ENCODE assay signal across 37 mouse cellular contexts in genomic region chr16:45697996-45698395, GRCm38 (mm10). TPM values are rescaled to one million over a fixed set of nuclear protein-coding genes. Genes with fewer than 3 reads are reported as not detected.
DNase-seq lines count a peak whose midpoint lies in the region; ATAC-seq lines count a peak whose summit lies in the region.
"Had no signal": no experiment of that assay in that cellular context is flagged by ENCODE, and none has a peak within 500 bp of the region (broad histone marks: within the 10 kb centered on the region; RNA-seq: fewer than 3 reads in every experiment).

No protein-coding gene starts in this region.

- 44% methylated on average over 6 of the region's 6 CpGs for WGBS in hindbrain, embryonic 15.5 days
- 70% methylated on average over 6 of the region's 6 CpGs for WGBS in hindbrain, embryonic 11.5 days
- whole genome bisulfite sequencing in neural tube, embryonic 12.5 days, result 55% methylated on average over 6 of the region's 6 CpGs
- 43% methylated on average over 6 of the region's 6 CpGs for WGBS in neural tube, embryonic 15.5 days

- H3K27me3 ChIP-seq in hindbrain, embryonic 15.5 days, result no peaks in the 10 kb centered on the region
- H3K27me3 ChIP-seq in hindbrain, embryonic 11.5 days (ENCODE audit: control insufficient read depth, insufficient read depth, low read length), result no peaks in the 10 kb centered on the region
- H3K27me3 ChIP-seq in neural tube, embryonic 12.5 days (replicated peaks), result no peaks in the 10 kb centered on the region
- H3K27me3 ChIP-seq in neural tube, embryonic 15.5 days (replicated peaks), result no peaks in the 10 kb centered on the region
- H3K27me3 ChIP-seq: forebrain, embryonic 13.5 days; heart, embryonic 15.5 days; limb, embryonic 12.5 days; liver, embryonic 15.5 days; midbrain, embryonic 12.5 days had no signal

- no peak overlapping the region for H3K4me3 ChIP-seq in hindbrain, embryonic 15.5 days
- H3K4me3 ChIP-seq in hindbrain, embryonic 11.5 days (ENCODE audit: low read depth, low read length), result no peak overlapping the region
- no peak overlapping the region for H3K4me3 ChIP-seq in neural tube, embryonic 12.5 days
- H3K4me3 ChIP-seq in neural tube, embryonic 15.5 days (replicated peaks), result no peak overlapping the region
- H3K4me3 ChIP-seq: erythroblast, embryonic 14.5 days; forebrain, embryonic 13.5 days; heart, embryonic 10.5 days; heart, embryonic 15.5 days; left cerebral cortex, adult 2 months; limb, embryonic 12.5 days; liver, embryonic 15.5 days; midbrain, embryonic 12.5 days; myocyte had no signal

- no peak overlapping the region for H3K4me2 ChIP-seq in hindbrain, embryonic 15.5 days
- H3K4me2 ChIP-seq in hindbrain, embryonic 11.5 days (replicated peaks; ENCODE audit: low read depth, low read length), result no peak overlapping the region
- H3K4me2 ChIP-seq in neural tube, embryonic 12.5 days (replicated peaks), result no peak overlapping the region
- H3K4me2 ChIP-seq in neural tube, embryonic 15.5 days, result no peak overlapping the region
- H3K4me2 ChIP-seq: forebrain, embryonic 13.5 days; heart, embryonic 15.5 days; limb, embryonic 12.5 days; liver, embryonic 15.5 days; lung, embryonic 14.5 days; midbrain, embryonic 12.5 days had no signal

- H3K9me3 ChIP-seq in hindbrain, embryonic 15.5 days, result no peaks in the 10 kb centered on the region
- H3K9me3 ChIP-seq in hindbrain, embryonic 11.5 days (ENCODE audit: control insufficient read depth, low read length), result no peaks in the 10 kb centered on the region
- no peaks in the 10 kb centered on the region for H3K9me3 ChIP-seq in neural tube, embryonic 12.5 days
- H3K9me3 ChIP-seq in neural tube, embryonic 15.5 days (replicated peaks), result no peaks in the 10 kb centered on the region
- H3K9me3 ChIP-seq: forebrain, embryonic 13.5 days; G1E; heart, embryonic 10.5 days; heart, embryonic 15.5 days; limb, embryonic 12.5 days; liver, embryonic 15.5 days; midbrain, embryonic 12.5 days had no signal

- H3K9ac ChIP-seq in hindbrain, embryonic 15.5 days, result no peak overlapping the region
- H3K9ac ChIP-seq in hindbrain, embryonic 11.5 days (ENCODE audit: low read depth, low read length), result no peak overlapping the region
- no peak overlapping the region for H3K9ac ChIP-seq in neural tube, embryonic 12.5 days
- H3K9ac ChIP-seq in neural tube, embryonic 15.5 days (replicated peaks), result no peak overlapping the region
- H3K9ac ChIP-seq: forebrain, embryonic 13.5 days; heart, embryonic 15.5 days; limb, embryonic 12.5 days; liver, embryonic 15.5 days; lung, embryonic 14.5 days; midbrain, embryonic 12.5 days had no signal

- peak; percentile 78 for ATAC-seq in hindbrain, embryonic 15.5 days (ENCODE audit: low FRiP score, low read depth)
- ATAC-seq in hindbrain, embryonic 11.5 days (ENCODE audit: low FRiP score), result no peak
- ATAC-seq in neural tube, embryonic 12.5 days (ENCODE audit: low FRiP score, low read depth), result 0 out of 2 replicates have a peak, but pooled peaks have one; percentile 41
- ATAC-seq in neural tube, embryonic 15.5 days (ENCODE audit: low FRiP score), result peak; percentile 67; the same call in 1 of the 2 replicates
- ATAC-seq: forebrain, embryonic 13.5 days; inflammation-experienced regulatory T-cells, adult 6 months had no signal

- peak; percentile 10 for DNase-seq in adrenal gland, adult 8-10 months
- DNase-seq in adrenal gland, postnatal 25 days, result no peak
- no peak for DNase-seq in hindbrain, embryonic 11.5 days (ENCODE audit: low spot score)
- no peak for DNase-seq in neural tube, embryonic 10.5 days (ENCODE audit: extremely low spot score, low spot score)
- no peak for DNase-seq in embryo, embryonic 11 days
- DNase-seq: cerebellum, adult 8-10 months; cerebellum, postnatal 36 days; gastrocnemius, postnatal 25 days; heart, adult 11 months; heart, postnatal 36 days; kidney, adult 11 months; kidney, postnatal 14 days; lung, embryonic 14.5 days; lung, postnatal 14 days; right cerebral cortex, adult 18-20 months; spleen, adult 18-20 months; thymus, postnatal 14 days had no signal

- H3K4me1 ChIP-seq in hindbrain, embryonic 15.5 days (replicated peaks), result peaks cover 8% of the 10 kb centered on the region; the same call in 1 of the 2 replicates
- no peaks in the 10 kb centered on the region for H3K4me1 ChIP-seq in hindbrain, embryonic 11.5 days (replicated peaks; ENCODE audit: control insufficient read depth, insufficient read depth, low read length)
- H3K4me1 ChIP-seq in neural tube, embryonic 12.5 days, result no peaks in the 10 kb centered on the region
- H3K4me1 ChIP-seq in neural tube, embryonic 15.5 days, result peaks cover 8% of the 10 kb centered on the region
- H3K4me1 ChIP-seq: heart, embryonic 10.5 days; heart, embryonic 15.5 days; limb, embryonic 12.5 days; liver, embryonic 15.5 days had no signal

- H3K27ac ChIP-seq in hindbrain, embryonic 15.5 days (replicated peaks), result no peak overlapping the region
- H3K27ac ChIP-seq in hindbrain, embryonic 11.5 days (ENCODE audit: low read depth, low read length), result no peak overlapping the region
- no peak overlapping the region for H3K27ac ChIP-seq in neural tube, embryonic 12.5 days
- no peak overlapping the region for H3K27ac ChIP-seq in neural tube, embryonic 15.5 days (replicated peaks)
- H3K27ac ChIP-seq: forebrain, embryonic 13.5 days; heart, embryonic 10.5 days; heart, embryonic 15.5 days; left cerebral cortex, adult 2 months; limb, embryonic 12.5 days; liver, embryonic 15.5 days; midbrain, embryonic 12.5 days had no signal

- H3K36me3 ChIP-seq in hindbrain, embryonic 15.5 days, result no peaks in the 10 kb centered on the region
- no peaks in the 10 kb centered on the region for H3K36me3 ChIP-seq in hindbrain, embryonic 11.5 days (ENCODE audit: control insufficient read depth, insufficient read depth, low read length)
- H3K36me3 ChIP-seq in neural tube, embryonic 12.5 days, result no peaks in the 10 kb centered on the region
- no peaks in the 10 kb centered on the region for H3K36me3 ChIP-seq in neural tube, embryonic 15.5 days
- H3K36me3 ChIP-seq: G1E; heart, embryonic 10.5 days; heart, embryonic 15.5 days; limb, embryonic 12.5 days; liver, embryonic 15.5 days; midbrain, embryonic 12.5 days had no signal

RNA-seq across cellular contexts. Expression of gene Tmprss7, which starts 4.5 kb away (rescaled TPM):
- 1 to 10 TPM in 1 of 4 experiments, under 1 TPM in 3; 0.40 to 2.0 (median 0.66) TPM for total RNA-seq in adrenal gland, adult 8-10 months (2022)
- 0.21 TPM in 1 of 2 replicates, not detected in the other for total RNA-seq in adrenal gland, postnatal 25 days (2021)
- polyA plus RNA-seq in hindbrain, embryonic 15.5 days (2015; fragmentation: Nextera tagmentation; extraction: Ambion mirVana), result 0.83 and 1.1 TPM in 2 replicates
- 0.43 and 0.99 TPM in 2 replicates for polyA plus RNA-seq in hindbrain, embryonic 11.5 days (2014; fragmentation: Nextera tagmentation; extraction: Ambion mirVana)
- 0.66 and 0.77 TPM in 2 replicates for polyA plus RNA-seq in neural tube, embryonic 12.5 days (2016; fragmentation: Nextera tagmentation; extraction: Ambion mirVana)
- 0.46 and 0.49 TPM in 2 replicates for polyA plus RNA-seq in neural tube, embryonic 15.5 days (2015; fragmentation: Nextera tagmentation; extraction: Ambion mirVana)
- total RNA-seq: gastrocnemius, adult 18-20 months; gastrocnemius, postnatal 25 days; heart, postnatal 36 days had no signal
- polyA plus RNA-seq: embryonic facial prominence, embryonic 14.5 days; erythroblast, embryonic 14.5 days; G1E; heart, embryonic 10.5 days; heart, embryonic 15.5 days; inflammation-experienced regulatory T-cells, adult 6 months; kidney, embryonic 14.5 days; myocyte had no signal

RNA-seq across cellular contexts. Expression of gene Tagln3, which starts 26.4 kb away (rescaled TPM):
- total RNA-seq in adrenal gland, adult 8-10 months (2022), result 1 to 10 TPM; 3.1 to 6.7 (median 4.3) TPM
- 4.9 and 5.0 TPM in 2 replicates for total RNA-seq in adrenal gland, postnatal 25 days (2021)
- polyA plus RNA-seq in hindbrain, embryonic 15.5 days (2015; fragmentation: Nextera tagmentation; extraction: Ambion mirVana), result 437 and 453 TPM in 2 replicates
- 410 and 447 TPM in 2 replicates for polyA plus RNA-seq in hindbrain, embryonic 11.5 days (2014; fragmentation: Nextera tagmentation; extraction: Ambion mirVana)
- polyA plus RNA-seq in neural tube, embryonic 12.5 days (2016; fragmentation: Nextera tagmentation; extraction: Ambion mirVana), result 584 and 621 TPM in 2 replicates
- 451 and 532 TPM in 2 replicates for polyA plus RNA-seq in neural tube, embryonic 15.5 days (2015; fragmentation: Nextera tagmentation; extraction: Ambion mirVana)
- total RNA-seq: G1E; megakaryocyte progenitor cell, adult 5-6 weeks had no signal
- polyA plus RNA-seq: G1E had no signal

RNA-seq across cellular contexts. Expression of gene BC016579, which starts 44.1 kb away (rescaled TPM):
- total RNA-seq in adrenal gland, adult 8-10 months (2022), result under 1 TPM; 0.14 to 0.65 (median 0.35) TPM
- total RNA-seq in adrenal gland, postnatal 25 days (2021), result 0.15 TPM in 1 of 2 replicates, not detected in the other
- not detected in 2 replicates for polyA plus RNA-seq in hindbrain, embryonic 15.5 days (2015; fragmentation: Nextera tagmentation; extraction: Ambion mirVana)
- 0.15 and 0.28 TPM in 2 replicates for polyA plus RNA-seq in hindbrain, embryonic 11.5 days (2014; fragmentation: Nextera tagmentation; extraction: Ambion mirVana)
- polyA plus RNA-seq in neural tube, embryonic 12.5 days (2016; fragmentation: Nextera tagmentation; extraction: Ambion mirVana), result 0.11 TPM in 1 of 2 replicates, not detected in the other
- polyA plus RNA-seq in neural tube, embryonic 15.5 days (2015; fragmentation: Nextera tagmentation; extraction: Ambion mirVana), result 0.29 TPM in 1 of 2 replicates, not detected in the other
- total RNA-seq: gastrocnemius, adult 18-20 months; gastrocnemius, postnatal 25 days; heart, postnatal 36 days; layer of hippocampus, postnatal 14 days had no signal
- polyA plus RNA-seq: embryonic facial prominence, embryonic 14.5 days; erythroblast, embryonic 14.5 days; forebrain, embryonic 13.5 days; G1E; heart, embryonic 15.5 days; inflammation-experienced regulatory T-cells, adult 6 months; liver, adult 2 months; myocyte had no signal

RNA-seq across cellular contexts. Expression of gene Abhd10, which starts 44.8 kb away (rescaled TPM):
- total RNA-seq in adrenal gland, adult 8-10 months (2022), result 10 to 100 TPM; 25.4 to 38.1 (median 27.0) TPM
- 23.3 and 30.0 TPM in 2 replicates for total RNA-seq in adrenal gland, postnatal 25 days (2021)
- 40.3 and 44.5 TPM in 2 replicates for polyA plus RNA-seq in hindbrain, embryonic 15.5 days (2015; fragmentation: Nextera tagmentation; extraction: Ambion mirVana)
- 44.5 and 46.2 TPM in 2 replicates for polyA plus RNA-seq in hindbrain, embryonic 11.5 days (2014; fragmentation: Nextera tagmentation; extraction: Ambion mirVana)
- 47.0 and 47.4 TPM in 2 replicates for polyA plus RNA-seq in neural tube, embryonic 12.5 days (2016; fragmentation: Nextera tagmentation; extraction: Ambion mirVana)
- polyA plus RNA-seq in neural tube, embryonic 15.5 days (2015; fragmentation: Nextera tagmentation; extraction: Ambion mirVana), result 38.7 and 41.1 TPM in 2 replicates
